Mouse (Mus musculus) fibroblast of lung, adult 2 months (primary cell): ENCODE measurements around the gene Zfp558.
"Not testable (repeated sequence)": the region's sequence is repeated elsewhere in the genome, so short reads cannot be mapped to it uniquely, and the experiment has no call there.

Experiments used
- DNase-seq: peaks from one replicate; pipeline ENCODE4 v3.0.0-alpha.2; 2011; ENCODE audit warnings: low read depth

The Zfp558 gene

GRCm38 (mm10) chr9:18478168-18478567, at the start of gene Zfp558, which contains the start of gene Mbd3l1:
Zfp558 (minus strand) TSS chr9:18478268.
Mbd3l1 (plus strand) TSS chr9:18478359.
- DNase-seq = no peak

- DNase-seq = no peak
Observed at GRCm38 (mm10) chr9:18508098-18508497, 30.0 kb upstream of the Zfp558 start.

GRCm38 (mm10) chr9:18473324-18474128, 4.5 kb downstream of the Zfp558 start:
- DNase-seq = peak; percentile 74

- no peak for DNase-seq
Observed at GRCm38 (mm10) chr9:18468005-18468404, 10.1 kb downstream of the Zfp558 start.

GRCm38 (mm10) chr9:18467350-18467749, 10.7 kb downstream of the Zfp558 start:
- no peak for DNase-seq

GRCm38 (mm10) chr9:18456520-18456919, 21.5 kb downstream of the Zfp558 start:
- DNase-seq = no peak

GRCm38 (mm10) chr9:18431687-18432086, 46.4 kb downstream of the Zfp558 start:
- no peak for DNase-seq

- no peak for DNase-seq
Observed at GRCm38 (mm10) chr9:18430354-18430753, 47.7 kb downstream of the Zfp558 start, which contains the start of gene Mbd3l2. Mbd3l2 (plus strand) TSS chr9:18430654.

- DNase-seq = not testable (repeated sequence)
Observed at GRCm38 (mm10) chr9:18412371-18412770, 65.7 kb downstream of the Zfp558 start.
